Mouse (Mus musculus) CH12.LX (cell line): Measurements from ENCODE around the gene Cacna2d1. TPM values are rescaled to one million over a fixed set of nuclear protein-coding genes. Genes with fewer than 3 reads are reported as not detected.

ENCODE experiments used
- DNase-seq: peaks from one replicate; pipeline ENCODE4 v3.0.0-alpha.2; 2013; ENCODE audit errors: extremely low read depth
- H3K27ac ChIP-seq: 2 replicates; pipeline ENCODE4 v1.5.1; 2012; ENCODE audit warnings: low read depth, mild to moderate bottlenecking, control low read depth, moderate library complexity; ENCODE audit not compliant: insufficient read depth
- H3K27me3 ChIP-seq: replicated peaks from 2 replicates; pipeline ENCODE3; 2012; ENCODE audit warnings: inconsistent platforms
- H3K36me3 ChIP-seq, 2 experiments: replicated peaks in 1 of 2; 2 replicates each; pipeline versions ENCODE3 to v1.6.1; 2012; ENCODE audit warnings: inconsistent platforms in 1 of 2, low read length in 1 of 2, mild to moderate bottlenecking in 1 of 2, mixed read lengths in 1 of 2, moderate library complexity in 1 of 2; ENCODE audit not compliant: control insufficient read depth in 1 of 2, insufficient read depth in 1 of 2
- H3K4me1 ChIP-seq, 2 experiments: 2 replicates each; pipeline ENCODE4 v1.6.1; 2012; ENCODE audit warnings: inconsistent platforms in 1 of 2, moderate library complexity in 1 of 2; ENCODE audit not compliant: insufficient read depth in 2 of 2, control insufficient read depth in 1 of 2
- H3K4me2 ChIP-seq: 2 replicates; pipeline ENCODE4 v1.6.1; 2012; ENCODE audit warnings: low read depth, mild to moderate bottlenecking, control low read depth; ENCODE audit not compliant: poor library complexity, insufficient read depth, severe bottlenecking
- H3K4me3 ChIP-seq, 3 experiments: fragments of 150-350 bp in 1 of 3; sonication (generic) in 1 of 3; replicated peaks in 1 of 3; 2 replicates each; pipeline versions ENCODE3 to v1.5.1; 2011 to 2012; ENCODE audit warnings: low read depth in 2 of 3, low read length in 2 of 3, mild to moderate bottlenecking in 2 of 3, moderate library complexity in 2 of 3, control low read depth in 1 of 3, improper control_type of control experiment in 1 of 3, inconsistent platforms in 1 of 3, mixed read lengths in 1 of 3; ENCODE audit not compliant: poor library complexity in 1 of 3
- H3K79me2 ChIP-seq: replicated peaks from 2 replicates; pipeline ENCODE4 v1.6.1; 2012; ENCODE audit warnings: mild to moderate bottlenecking, moderate library complexity; ENCODE audit not compliant: control insufficient read depth, poor library complexity, insufficient read depth, severe bottlenecking; ENCODE audit errors: extremely low read depth
- H3K9ac ChIP-seq: 2 replicates; pipeline ENCODE4 v1.6.1; 2012; ENCODE audit warnings: low read depth, mild to moderate bottlenecking, control low read depth, moderate library complexity; ENCODE audit not compliant: insufficient read depth
- H3K9me3 ChIP-seq: replicated peaks from 2 replicates; pipeline ENCODE3; 2012; ENCODE audit warnings: low read length, inconsistent platforms, mixed read lengths
- CHD1 ChIP-seq: IDR thresholded peaks from 2 replicates; pipeline ENCODE4 v1.6.1; 2012; ENCODE audit warnings: low read depth, low read length, improper control_type of control experiment, inconsistent platforms
- MYC ChIP-seq: IDR thresholded peaks from 2 replicates; pipeline ENCODE4 v1.6.1; 2011; ENCODE audit warnings: low read depth, mild to moderate bottlenecking, improper control_type of control experiment, low read length
- POLR2AphosphoS2 ChIP-seq: IDR thresholded peaks from 2 replicates; pipeline ENCODE4 v1.6.1; 2011; ENCODE audit warnings: low read depth, low read length, improper control_type of control experiment
- RAD21 ChIP-seq: IDR thresholded peaks from 2 replicates; pipeline ENCODE4 v1.6.1; 2011; ENCODE audit warnings: low read depth, mild to moderate bottlenecking, low read length, improper control_type of control experiment, moderate library complexity
- RCOR1 ChIP-seq: conservative IDR thresholded peaks from 2 replicates; pipeline ENCODE4 v1.6.1; 2012; ENCODE audit warnings: low read depth, mild to moderate bottlenecking, inconsistent platforms, low read length, improper control_type of control experiment
- TCF12 ChIP-seq: IDR thresholded peaks from 2 replicates; pipeline ENCODE4 v1.6.1; 2014; ENCODE audit warnings: low read depth, mild to moderate bottlenecking, inconsistent platforms, low read length, improper control_type of control experiment
- USF2 ChIP-seq: conservative IDR thresholded peaks from 2 replicates; pipeline ENCODE4 v1.6.1; 2011; ENCODE audit warnings: low read depth, low read length, improper control_type of control experiment
- dilution Hi-C: fragments of 300-500 bp; cut with MboI; formaldehyde crosslinking; loops from 2 replicates; pipeline ENCODE4 v1.14.3; 2020; ENCODE audit warnings: low sequenced_read_pairs; ENCODE audit not compliant: extremely low pct_unique_long_range_greater_than_20kb, extremely low pct_ligation_motif_present
- in situ Hi-C: fragments of 300-500 bp; cut with MboI; formaldehyde crosslinking; loops from 3 replicates; pipeline ENCODE4 v1.14.3; 2019; ENCODE audit warnings: low sequenced_read_pairs, low pct_ligation_motif_present, low pct_unique_long_range_greater_than_20kb, mixed read lengths
- polyA plus RNA-seq: library from polyadenylated mRNA; unstranded; fragments of >175 nt; gene quantifications from 2 replicates; pipeline ENCODE4 v1.2.1, GENCODE M21; 2012; ENCODE audit warnings: low read depth; ENCODE audit not compliant: insufficient read length
- total RNA-seq, 2 experiments: library from RNA; depleted of rRNA; stranded (reverse); fragments of 300-350 nt in 1 of 2; fragments of >200 nt in 1 of 2; gene quantifications; 2 replicates each; pipeline ENCODE4 v1.2.3; 2012 to 2014

The Cacna2d1 gene
- total and polyA plus RNA-seq, 3 experiments: 0.13 to 1.3 (median 0.28) TPM

GRCm38 (mm10) chr5:16417996-16418395 is 483.5 kb downstream of the Cacna2d1 start:
- Histone ChIP-seq H3K4me2 (no peak overlapping the region), H3K27ac (no peak overlapping the region), H3K27me3 (no peaks in the 10 kb centered on the region), H3K9ac (no peak overlapping the region), H3K9me3 (no peaks in the 10 kb centered on the region), H3K79me2 (no peaks in the 10 kb centered on the region), H3K36me3 (no peaks in the 10 kb centered on the region)
- dilution Hi-C loops (no loop called here), in situ Hi-C loops (no loop called here)
- TF ChIP-seq MYC: no peak
- no peak for TF ChIP-seq RAD21
- no peak for TF ChIP-seq CHD1
- no peak for TF ChIP-seq USF2
- TF ChIP-seq TCF12: no peak
- TF ChIP-seq, all 38 proteins: peak for 0
- Histone ChIP-seq H3K4me3 (no peak overlapping the region), H3K4me1 (no peaks in the 10 kb centered on the region)
- DNase-seq: no peak

DNA sequence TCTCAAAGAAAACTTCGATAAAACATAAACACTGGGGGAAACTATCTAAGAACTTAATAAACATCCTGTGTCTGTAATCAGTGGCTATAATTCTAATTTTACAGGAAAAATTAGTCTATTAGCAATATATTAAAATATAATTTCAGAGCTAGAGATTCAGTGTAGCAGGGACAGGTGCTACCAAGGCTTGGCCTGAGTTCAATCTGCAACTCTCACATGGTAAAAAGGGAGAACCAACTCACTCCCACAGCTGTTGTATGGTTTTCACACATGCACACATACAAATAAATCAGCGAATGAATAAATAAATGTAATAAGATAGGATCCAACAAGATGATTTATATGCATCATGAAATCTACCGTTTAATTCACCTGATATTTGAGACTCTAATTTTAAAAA is 484.0 kb downstream of the Cacna2d1 start:
- no peak for TF ChIP-seq RCOR1
- TF ChIP-seq POLR2AphosphoS2: no peak

More for the DNA sequence above, 484.0 kb downstream of the Cacna2d1 start:
- H3K9ac ChIP-seq: no peak overlapping the region
- no peak for DNase-seq
- H3K4me1 ChIP-seq: no peaks in the 10 kb centered on the region
- no peak overlapping the region for H3K4me3 ChIP-seq
- H3K27me3 ChIP-seq: no peaks in the 10 kb centered on the region
- dilution Hi-C loops (no loop called here), in situ Hi-C loops (no loop called here)
- no peak overlapping the region for H3K4me2 ChIP-seq
- H3K79me2 ChIP-seq: no peaks in the 10 kb centered on the region
- no peaks in the 10 kb centered on the region for H3K9me3 ChIP-seq
- H3K27ac ChIP-seq: no peak overlapping the region
- no peaks in the 10 kb centered on the region for H3K36me3 ChIP-seq

Other genes with a start within 250 kb of the Cacna2d1 start
- not detected in 2 replicates for gene Speer4c, start 220.4 kb upstream of the Cacna2d1 start, total RNA-seq (2012; rRNA removed)
- gene Speer4c, start 220.4 kb upstream of the Cacna2d1 start, total RNA-seq (2014; rRNA removed): not detected in 2 replicates
- not detected in 2 replicates for gene Speer4c, start 220.4 kb upstream of the Cacna2d1 start, polyA plus RNA-seq